ENCODE assay signal across 8 mouse cellular contexts in genomic region chr7:142386621-142387201, GRCm38 (mm10). TPM values are rescaled to one million over a fixed set of nuclear protein-coding genes. Genes with fewer than 3 reads are reported as not detected.
DNase-seq lines count a peak whose midpoint lies in the region; ATAC-seq and TF ChIP-seq lines count a peak whose summit lies in the region.

No protein-coding gene starts in this region.

- H3K27me3 ChIP-seq in E14TG2a.4 (ENCODE audit: insufficient read depth, low read length), result no peaks in the 10 kb centered on the region
- H3K27me3 ChIP-seq in hindbrain, postnatal 0 days (ENCODE audit: insufficient read depth, low read length), result no peaks in the 10 kb centered on the region
- no peaks in the 10 kb centered on the region for H3K27me3 ChIP-seq in lung, embryonic 16.5 days (ENCODE audit: control insufficient read depth, insufficient read depth, low read depth, low read length)

- 46% methylated on average over 6 of the region's 6 CpGs for WGBS in hindbrain, postnatal 0 days
- WGBS in lung, embryonic 16.5 days, result 45% methylated on average over 6 of the region's 6 CpGs

- H3K4me1 ChIP-seq in E14TG2a.4 (replicated peaks; ENCODE audit: low read depth, low read length), result peaks cover 47% of the 10 kb centered on the region
- H3K4me1 ChIP-seq in embryonic fibroblast, embryonic 13.5 days (ENCODE audit: control insufficient read depth, insufficient read depth, low read length), result no peaks in the 10 kb centered on the region; the same call in 1 of the 2 replicates
- H3K4me1 ChIP-seq in hindbrain, postnatal 0 days (ENCODE audit: insufficient read depth, low read length), result peaks cover 16% of the 10 kb centered on the region
- peaks cover 16% of the 10 kb centered on the region for H3K4me1 ChIP-seq in lung, embryonic 16.5 days (replicated peaks; ENCODE audit: control insufficient read depth, insufficient read depth, low read length)

- DNase-seq in cerebellum, adult 9-10 months, result peak; percentile 50
- no peak for DNase-seq in cerebellum, adult 8-10 months
- DNase-seq in hindbrain, postnatal 0 days (ENCODE audit: low spot score), result no peak
- DNase-seq in right cerebral cortex, postnatal 10 days (ENCODE audit: low spot score in 2 of 2), result no peak
- no peak for DNase-seq in T-cell, adult 2 months (ENCODE audit: low spot score)

- H3K9me3 ChIP-seq in E14TG2a.4 (ENCODE audit: low read length), result no peaks in the 10 kb centered on the region
- no peaks in the 10 kb centered on the region for H3K9me3 ChIP-seq in hindbrain, postnatal 0 days (ENCODE audit: low read length)
- H3K9me3 ChIP-seq in lung, embryonic 16.5 days (ENCODE audit: control insufficient read depth, low read length), result no peaks in the 10 kb centered on the region

- H3K9ac ChIP-seq in hindbrain, postnatal 0 days (replicated peaks; ENCODE audit: low read length), result peak overlapping the region; percentile 82
- peak overlapping the region; percentile 89 for H3K9ac ChIP-seq in lung, embryonic 16.5 days (ENCODE audit: low read length)

- no peak for TF ChIP-seq CTCF in E14TG2a.4 (conservative IDR thresholded peaks at IDR 0.05; ENCODE audit: low read length)
- TF ChIP-seq CTCF in embryonic fibroblast, embryonic 13.5 days (IDR thresholded peaks at IDR 0.05; ENCODE audit: borderline replicate concordance, insufficient read depth, low read length), result no peak
- no peak for TF ChIP-seq CTCF in hindbrain, postnatal 0 days (IDR thresholded peaks at IDR 0.05; ENCODE audit: low read depth)

- ATAC-seq in hindbrain, postnatal 0 days, result no peak
- ATAC-seq in lung, embryonic 16.5 days (ENCODE audit: low read depth), result no peak

- peak; percentile 26; the same call in 1 of the 2 replicates for TF ChIP-seq POLR2A in embryonic fibroblast, embryonic 13.5 days (IDR thresholded peaks at IDR 0.05; ENCODE audit: low read depth, low read length)

- no peak overlapping the region for H3K27ac ChIP-seq in embryonic fibroblast, embryonic 13.5 days (ENCODE audit: insufficient read depth, low read length)
- peak overlapping the region; percentile 82; the same call in 1 of the 2 replicates for H3K27ac ChIP-seq in hindbrain, postnatal 0 days
- no peak overlapping the region for H3K27ac ChIP-seq in lung, embryonic 16.5 days (ENCODE audit: low read length)

- H3K4me2 ChIP-seq in hindbrain, postnatal 0 days (ENCODE audit: low read depth, low read length), result peak overlapping the region; percentile 85
- peak overlapping the region; percentile 93 for H3K4me2 ChIP-seq in lung, embryonic 16.5 days (ENCODE audit: low read depth, low read length)

- H3K36me3 ChIP-seq in E14TG2a.4 (ENCODE audit: insufficient read depth, low read length), result peaks cover 49% of the 10 kb centered on the region
- peaks cover 34% of the 10 kb centered on the region for H3K36me3 ChIP-seq in hindbrain, postnatal 0 days (ENCODE audit: insufficient read depth, low read length)
- H3K36me3 ChIP-seq in lung, embryonic 16.5 days (ENCODE audit: control insufficient read depth, insufficient read depth, low read length), result peaks cover 14% of the 10 kb centered on the region

- peak overlapping the region; percentile 93 for H3K4me3 ChIP-seq in E14TG2a.4 (replicated peaks; ENCODE audit: low read length)
- peak overlapping the region; percentile 89 for H3K4me3 ChIP-seq in embryonic fibroblast, embryonic 13.5 days (ENCODE audit: insufficient read depth, low read length)
- peak overlapping the region; percentile 77 for H3K4me3 ChIP-seq in hindbrain, postnatal 0 days (ENCODE audit: low read length)
- H3K4me3 ChIP-seq in lung, embryonic 16.5 days (ENCODE audit: low read length), result peak overlapping the region; percentile 81

RNA-seq across cellular contexts. Expression of gene Ctsd, which starts 1.1 kb away (rescaled TPM):
- polyA plus RNA-seq in embryonic fibroblast, embryonic 13.5 days (2011; ENCODE audit: insufficient read length, low read depth, missing spikeins), result 617 and 890 TPM in 2 replicates
- total RNA-seq in hindbrain, postnatal 0 days (2014; rRNA removed), result 638 and 755 TPM in 2 replicates
- 400 and 402 TPM in 2 replicates for polyA plus RNA-seq in hindbrain, postnatal 0 days (2015; fragmentation: Nextera tagmentation; extraction: Ambion mirVana)
- polyA plus RNA-seq in lung, embryonic 16.5 days (2015; fragmentation: Nextera tagmentation; extraction: Ambion mirVana), result 302 and 328 TPM in 2 replicates

RNA-seq across cellular contexts. Expression of gene Gm49369, which starts 4.2 kb away (rescaled TPM):
- not detected in 2 replicates for polyA plus RNA-seq in embryonic fibroblast, embryonic 13.5 days (2011; ENCODE audit: insufficient read length, low read depth, missing spikeins)
- total RNA-seq in hindbrain, postnatal 0 days (2014; rRNA removed), result 1.0 TPM in 1 of 2 replicates, not detected in the other
- 2.1 and 2.9 TPM in 2 replicates for polyA plus RNA-seq in hindbrain, postnatal 0 days (2015; fragmentation: Nextera tagmentation; extraction: Ambion mirVana)
- polyA plus RNA-seq in lung, embryonic 16.5 days (2015; fragmentation: Nextera tagmentation; extraction: Ambion mirVana), result 2.5 and 3.2 TPM in 2 replicates

RNA-seq across cellular contexts. Expression of gene Ifitm10, which starts 13.2 kb away (rescaled TPM):
- 6.0 and 6.5 TPM in 2 replicates for polyA plus RNA-seq in embryonic fibroblast, embryonic 13.5 days (2011; ENCODE audit: insufficient read length, low read depth, missing spikeins)
- 22.7 and 25.4 TPM in 2 replicates for total RNA-seq in hindbrain, postnatal 0 days (2014; rRNA removed)
- polyA plus RNA-seq in hindbrain, postnatal 0 days (2015; fragmentation: Nextera tagmentation; extraction: Ambion mirVana), result 17.2 and 19.9 TPM in 2 replicates
- polyA plus RNA-seq in lung, embryonic 16.5 days (2015; fragmentation: Nextera tagmentation; extraction: Ambion mirVana), result 5.6 and 7.5 TPM in 2 replicates

RNA-seq across cellular contexts. Expression of gene Syt8, which starts 47.9 kb away (rescaled TPM):
- 1.3 and 2.4 TPM in 2 replicates for polyA plus RNA-seq in embryonic fibroblast, embryonic 13.5 days (2011; ENCODE audit: insufficient read length, low read depth, missing spikeins)
- total RNA-seq in hindbrain, postnatal 0 days (2014; rRNA removed), result not detected in 2 replicates
- 0.15 TPM in 1 of 2 replicates, not detected in the other for polyA plus RNA-seq in hindbrain, postnatal 0 days (2015; fragmentation: Nextera tagmentation; extraction: Ambion mirVana)
- polyA plus RNA-seq in lung, embryonic 16.5 days (2015; fragmentation: Nextera tagmentation; extraction: Ambion mirVana), result 0.48 and 1.2 TPM in 2 replicates

RNA-seq across cellular contexts. Expression of gene Tnni2, which starts 54.9 kb away (rescaled TPM):
- 1.1 TPM in 1 of 2 replicates, not detected in the other for polyA plus RNA-seq in embryonic fibroblast, embryonic 13.5 days (2011; ENCODE audit: insufficient read length, low read depth, missing spikeins)
- 1.3 and 8.5 TPM in 2 replicates for total RNA-seq in hindbrain, postnatal 0 days (2014; rRNA removed)
- 0.63 TPM in 2 replicates for polyA plus RNA-seq in hindbrain, postnatal 0 days (2015; fragmentation: Nextera tagmentation; extraction: Ambion mirVana)
- polyA plus RNA-seq in lung, embryonic 16.5 days (2015; fragmentation: Nextera tagmentation; extraction: Ambion mirVana), result 17.6 and 61.1 TPM in 2 replicates
